Mouse (Mus musculus) left cerebral cortex, adult 11 months (tissue): ENCODE results near the gene Efcab10.

ENCODE experiments used
- DNase-seq: peaks from one replicate; pipeline ENCODE4 v3.0.0; 2022; ENCODE audit warnings: low spot score

Gene Efcab10

DNA sequence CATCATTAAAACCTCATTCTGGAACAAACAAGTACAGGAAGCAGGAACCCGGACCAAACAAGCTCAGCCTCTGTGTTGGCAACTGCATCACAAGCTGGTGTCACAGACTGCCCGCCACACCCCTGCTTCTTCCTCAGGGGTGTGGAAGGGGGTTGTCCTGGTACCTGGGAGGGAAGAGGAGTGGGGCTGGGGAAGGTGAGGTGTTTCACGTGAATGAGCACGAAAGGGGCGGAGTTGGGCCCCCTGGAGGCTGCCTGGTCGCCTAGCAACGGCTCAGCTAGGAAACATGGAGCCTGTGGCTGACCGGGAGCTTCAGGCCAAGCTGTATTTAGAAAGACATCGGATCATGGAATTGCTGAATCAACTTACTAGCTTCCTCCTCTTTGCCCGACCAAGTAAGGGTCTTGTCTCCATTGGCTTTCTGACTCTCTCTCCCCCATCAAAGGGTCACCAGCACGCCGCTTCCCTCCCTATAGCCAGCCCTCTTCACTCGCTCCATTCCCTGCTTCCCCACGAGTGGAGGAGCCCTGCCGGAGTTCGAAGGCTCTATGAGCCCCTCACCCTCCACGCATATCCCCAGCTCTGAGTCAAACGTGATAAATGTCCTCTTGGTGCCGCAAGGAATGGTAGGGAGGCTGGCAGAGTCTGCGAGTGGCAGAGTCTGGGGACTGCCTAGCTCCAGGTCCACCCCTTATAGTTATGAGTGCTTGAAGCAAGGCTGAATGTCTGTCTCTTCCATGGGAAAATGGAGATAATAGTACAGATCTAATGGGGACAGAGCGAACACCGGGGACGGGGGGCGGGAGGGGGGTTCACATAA, at the start of gene Efcab10:
TSS of gene Efcab10 (plus strand) at position 51 of the 820 bp plus-strand sequence.
- no peak for DNase-seq

DNA sequence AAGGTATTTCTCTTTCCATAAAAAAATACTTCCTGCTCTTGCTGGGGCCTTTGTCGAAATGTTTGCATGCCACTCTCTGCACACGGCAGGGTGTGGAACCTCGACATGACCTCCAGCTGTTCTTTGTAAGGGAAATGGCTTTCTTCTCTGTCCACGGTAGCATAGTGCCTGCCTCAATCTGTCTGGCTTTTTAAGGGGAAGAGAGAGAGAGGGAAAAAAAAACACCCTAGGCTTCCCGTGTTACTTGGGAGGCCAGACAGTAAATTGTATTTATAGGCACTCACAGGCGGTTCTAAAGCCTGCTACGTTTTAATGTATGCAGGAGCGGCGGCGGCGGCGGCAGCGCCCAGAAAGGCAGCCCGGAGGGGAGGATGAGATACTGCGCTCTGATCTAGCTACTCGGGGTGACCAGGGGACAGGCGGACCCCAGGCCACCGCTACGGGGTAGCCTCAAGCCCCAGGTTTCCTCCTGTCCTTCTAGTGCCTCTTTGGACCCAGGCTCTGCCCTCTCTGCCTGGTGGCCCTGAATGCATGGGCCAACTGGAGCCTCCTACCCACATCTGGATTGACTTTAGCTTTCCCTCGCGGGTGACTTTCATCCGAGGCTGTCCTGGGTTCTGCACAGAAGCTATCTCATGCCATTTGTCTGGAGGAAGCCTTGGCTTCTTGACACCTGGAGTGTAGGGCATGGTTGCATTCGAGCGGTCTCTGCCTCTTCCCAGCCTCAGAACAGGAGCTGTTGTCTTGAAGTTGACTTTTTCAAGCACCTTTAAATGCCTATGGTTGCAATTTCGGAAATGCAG, 49.5 kb upstream of the Efcab10 start:
- DNase-seq: no peak

GRCm38 (mm10) chr12:33345773-33346435, 48.8 kb upstream of the Efcab10 start:
- no peak for DNase-seq

GRCm38 (mm10) chr12:33352671-33353070, 42.0 kb upstream of the Efcab10 start:
- DNase-seq: no peak

DNA sequence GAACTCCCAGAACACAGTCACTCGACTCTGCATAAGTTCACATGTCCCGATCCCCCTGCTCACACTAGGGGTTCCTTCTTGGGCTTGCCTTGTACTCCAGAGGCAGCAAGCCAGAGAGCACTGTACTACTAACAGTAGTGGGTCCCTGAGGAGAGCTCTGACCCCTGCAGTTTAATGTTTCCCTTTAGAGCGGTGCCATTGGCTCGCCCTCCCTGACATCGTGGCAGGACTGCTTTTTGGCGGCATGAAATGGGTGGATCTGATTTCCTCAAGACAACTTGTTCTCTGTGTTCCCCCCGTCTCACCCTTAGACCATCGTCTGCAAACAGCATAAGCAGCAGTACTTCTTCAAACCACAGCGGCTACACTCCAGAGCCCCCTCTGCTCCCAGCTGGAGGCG, 36.3 kb upstream of the Efcab10 start:
- no peak for DNase-seq

- DNase-seq: no peak
These were observed 35.4 kb upstream of the Efcab10 start for GRCm38 (mm10) chr12:33359209-33359608.

- no peak for DNase-seq
These were observed 34.7 kb upstream of the Efcab10 start for GRCm38 (mm10) chr12:33359878-33360482.

DNA sequence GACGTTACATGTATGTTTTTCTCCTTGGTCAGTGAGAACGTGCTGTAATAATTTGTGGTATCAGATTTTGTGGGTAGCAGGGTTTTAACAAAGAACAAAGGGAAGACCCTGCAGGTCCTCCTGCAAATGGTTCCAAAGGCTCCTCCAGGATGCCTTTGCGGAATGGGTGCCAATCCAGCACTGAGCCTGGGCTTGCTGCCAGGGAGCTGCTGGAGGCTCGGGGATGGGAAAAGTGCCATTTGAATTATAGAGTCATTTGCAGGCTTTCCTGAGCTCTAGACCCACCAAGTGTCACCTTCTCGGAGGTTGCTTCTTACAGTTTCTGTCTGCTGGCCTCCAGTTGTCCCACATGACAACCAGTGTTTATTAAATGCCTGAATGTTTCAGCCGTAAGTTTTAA, 33.9 kb upstream of the Efcab10 start:
- DNase-seq: peak; percentile 54

GRCm38 (mm10) chr12:33364511-33364910, 30.1 kb upstream of the Efcab10 start:
- DNase-seq: no peak

- no peak for DNase-seq
These were observed 29.5 kb upstream of the Efcab10 start for GRCm38 (mm10) chr12:33365133-33365532.

DNA sequence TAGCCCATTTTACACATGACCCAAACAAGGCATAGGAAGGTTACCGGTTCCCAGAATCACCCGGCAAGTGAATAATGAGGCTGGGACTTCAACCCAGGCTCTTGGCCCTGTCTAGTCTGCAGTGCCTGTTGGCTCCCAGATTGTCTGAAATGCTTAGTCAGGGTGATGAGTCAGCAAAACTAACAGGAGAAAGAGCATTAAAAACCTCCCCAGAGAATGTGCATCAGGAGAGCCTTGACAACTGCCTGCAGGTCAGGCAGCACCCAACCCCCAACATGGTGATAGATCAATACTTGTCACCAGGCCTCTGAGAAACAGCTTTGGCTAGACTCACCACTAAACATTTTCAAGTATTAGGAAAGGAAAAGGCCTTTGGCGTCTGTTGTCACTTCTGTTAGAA, 25.1 kb upstream of the Efcab10 start:
- DNase-seq: no peak

- DNase-seq: peak; percentile 65
These were observed 14.8 kb upstream of the Efcab10 start for GRCm38 (mm10) chr12:33379624-33380445.

- peak; percentile 65 for DNase-seq
These were observed 5.8 kb upstream of the Efcab10 start for GRCm38 (mm10) chr12:33388842-33389241.

- DNase-seq: no peak
These were observed 3.7 kb upstream of the Efcab10 start for GRCm38 (mm10) chr12:33390844-33391560.

GRCm38 (mm10) chr12:33403265-33403693, 8.6 kb downstream of the Efcab10 start:
- no peak for DNase-seq

DNA sequence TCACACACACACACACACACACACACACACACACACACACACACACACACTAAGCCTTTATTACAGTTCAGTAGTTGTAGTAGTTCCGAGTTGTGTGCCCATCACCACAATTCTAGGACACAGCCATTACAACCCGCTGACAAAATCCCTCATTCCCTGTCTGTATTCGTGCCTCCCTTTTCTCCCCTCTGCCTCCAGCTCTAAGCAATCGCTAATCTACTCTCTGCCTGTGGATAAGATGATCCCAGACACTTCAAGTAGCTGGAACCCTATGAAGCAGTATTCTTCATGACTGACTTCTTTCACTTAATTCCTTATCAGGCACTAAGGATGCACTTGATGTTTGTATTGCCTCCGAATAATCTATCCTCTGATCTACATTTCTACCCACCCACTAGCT, 10.3 kb downstream of the Efcab10 start:
- no peak for DNase-seq

DNA sequence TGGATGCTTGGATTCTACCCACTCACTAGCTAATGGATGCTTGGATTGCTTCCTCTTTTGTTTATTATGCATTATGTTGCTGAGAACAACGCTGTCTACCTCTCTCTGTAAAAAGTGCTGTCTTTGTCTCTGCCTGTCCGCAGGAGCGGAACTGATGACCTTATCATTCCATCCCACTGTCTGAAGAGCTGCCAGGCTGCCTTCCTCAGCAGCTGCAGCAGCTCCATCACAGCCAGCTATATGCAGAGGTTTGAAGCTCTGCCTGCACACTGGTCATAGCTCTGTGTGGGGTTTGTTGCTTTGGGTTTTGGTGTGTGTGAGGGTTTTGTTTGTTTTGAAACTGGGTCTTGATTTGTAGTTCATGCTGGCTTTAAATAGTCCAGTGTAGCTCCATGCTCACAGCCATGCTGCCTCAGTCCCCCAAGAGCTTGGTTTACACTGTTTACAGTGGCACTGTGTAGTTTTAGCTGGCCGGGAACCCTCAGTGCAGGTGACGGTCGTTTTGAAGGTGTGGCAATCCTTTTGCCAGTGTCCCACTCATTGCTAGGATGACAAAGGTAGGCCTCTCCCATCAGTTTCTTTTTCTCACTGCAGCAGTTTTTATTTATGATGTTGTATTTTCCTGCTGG, 10.9 kb downstream of the Efcab10 start:
- no peak for DNase-seq

- no peak for DNase-seq
These were observed 17.0 kb downstream of the Efcab10 start for GRCm38 (mm10) chr12:33411580-33412151.

- peak; percentile 47 for DNase-seq
These were observed 29.7 kb downstream of the Efcab10 start for GRCm38 (mm10) chr12:33424329-33424728.

GRCm38 (mm10) chr12:33427293-33427692, 32.6 kb downstream of the Efcab10 start:
- DNase-seq: no peak
